Mouse (Mus musculus): ENCODE measurements around the gene Slc38a6.
A peak's percentile ranks its signal among the peaks of the same experiment; 100 is the strongest.

Gene Slc38a6

GRCm38 (mm10) chr12:73286287-73287092, at the start of gene Slc38a6, which contains the start of gene Trmt5:
TSS of gene Slc38a6 (plus strand) at chr12:73286779.
TSS of gene Trmt5 (minus strand) at chr12:73286710.
- DNase-seq (ENCODE audit: low spot score in 2 of 2) = peak; percentile 95 to 96

DNA sequence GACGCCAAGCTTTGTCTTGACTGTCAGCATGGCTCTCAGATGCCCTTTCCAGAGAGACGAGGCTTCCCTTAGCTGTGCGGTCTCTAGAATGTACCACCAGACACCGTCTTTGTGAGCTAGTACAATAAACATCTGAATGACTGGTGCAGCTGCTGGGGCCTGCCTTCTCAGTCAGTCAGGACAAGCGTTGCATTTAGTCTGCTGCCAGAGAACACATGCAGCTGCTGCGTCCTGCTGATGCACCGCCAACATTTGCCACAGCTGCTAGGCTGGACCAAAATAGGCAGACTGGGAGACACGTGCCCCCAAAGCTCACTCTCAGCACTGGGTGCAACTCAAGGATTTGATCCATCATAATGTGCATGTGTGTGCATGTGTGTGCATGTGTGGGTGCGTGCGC, 44.6 kb upstream of the Slc38a6 start:
- DNase-seq (ENCODE audit: low spot score in 2 of 2) = peak; percentile 73 to 84

DNA sequence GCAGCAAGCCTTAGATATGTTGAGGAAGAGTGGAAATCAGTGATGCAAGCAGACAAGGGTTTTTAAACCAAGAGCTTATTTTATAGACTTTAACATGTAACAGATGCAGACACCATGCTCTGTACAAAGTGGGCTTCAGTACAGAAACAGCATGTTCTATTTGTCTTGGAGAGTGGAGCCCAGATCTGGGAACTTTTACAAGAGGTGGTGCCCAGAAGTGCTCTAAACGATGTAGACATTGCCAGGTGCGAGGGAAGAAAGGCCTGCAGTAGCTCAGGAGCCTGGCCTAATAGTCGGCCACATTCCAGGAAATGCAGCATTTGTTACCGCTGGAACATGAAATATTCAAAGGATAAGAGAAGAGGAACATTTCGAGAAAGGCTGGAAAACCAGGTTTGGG, 40.9 kb upstream of the Slc38a6 start:
- no peak for DNase-seq (ENCODE audit: low spot score in 2 of 2)

DNA sequence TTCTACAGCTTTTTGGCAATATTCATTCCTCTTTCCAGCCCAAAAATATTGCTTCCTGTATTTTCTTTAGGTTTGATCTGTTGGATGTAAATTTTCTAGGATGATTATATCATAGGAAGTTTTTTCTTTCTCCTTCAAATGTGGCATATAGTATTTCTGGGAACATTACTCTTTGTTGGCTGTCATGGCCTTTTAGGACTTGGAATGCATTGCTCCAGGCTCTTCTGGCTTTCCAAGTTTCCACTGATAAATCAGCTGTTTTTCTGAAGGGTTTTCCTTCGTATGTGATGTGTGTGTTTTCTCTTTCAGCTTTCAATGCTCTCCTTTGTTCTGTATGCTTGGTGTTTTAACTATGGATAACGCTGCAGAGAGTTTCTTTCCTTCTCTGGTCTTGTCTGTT, 31.6 kb upstream of the Slc38a6 start:
- DNase-seq (ENCODE audit: low spot score in 2 of 2) = no peak

DNA sequence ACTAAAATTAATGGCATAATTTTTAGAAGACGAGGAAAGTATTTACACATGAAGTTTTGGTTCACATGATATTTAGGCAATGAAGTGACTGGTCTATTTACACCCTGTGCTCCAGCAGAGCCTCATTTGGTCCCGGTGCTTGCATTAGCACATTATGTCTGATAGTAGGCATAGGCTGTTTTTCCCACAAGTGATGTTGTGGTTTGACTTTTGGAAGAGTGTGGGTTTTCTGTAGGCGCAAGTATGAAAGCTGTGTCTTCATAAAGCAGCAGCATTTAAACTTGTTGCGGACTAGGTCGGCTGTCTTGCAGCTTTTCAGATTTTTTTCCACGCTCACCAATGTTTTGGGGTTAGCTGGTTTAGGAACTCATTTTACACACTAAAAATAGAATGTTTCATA, 27.3 kb upstream of the Slc38a6 start:
- no peak for DNase-seq (ENCODE audit: low spot score in 2 of 2)

DNA sequence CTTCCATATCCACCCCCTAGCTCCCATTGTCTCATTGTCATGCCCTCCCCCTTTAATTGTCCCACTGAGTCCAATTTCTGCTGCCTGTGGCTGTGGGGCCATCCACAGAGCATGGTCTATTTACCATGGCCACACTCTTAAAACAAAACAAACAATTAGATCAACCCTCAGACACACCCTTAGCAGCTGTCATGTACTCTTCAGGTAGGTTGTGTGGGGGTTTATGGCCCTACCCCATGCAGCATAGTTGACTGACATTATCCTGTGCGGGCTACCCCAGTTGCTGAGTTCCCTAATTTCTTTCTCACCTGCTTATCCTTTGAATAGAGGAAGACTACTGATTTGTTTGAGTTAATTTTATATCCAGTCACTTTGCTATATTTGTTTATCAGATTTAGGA, 26.2 kb upstream of the Slc38a6 start:
- no peak for DNase-seq (ENCODE audit: low spot score in 2 of 2)

- DNase-seq (ENCODE audit: low spot score in 2 of 2) = no peak
Measured at GRCm38 (mm10) chr12:73265381-73265978, 21.1 kb upstream of the Slc38a6 start.

DNA sequence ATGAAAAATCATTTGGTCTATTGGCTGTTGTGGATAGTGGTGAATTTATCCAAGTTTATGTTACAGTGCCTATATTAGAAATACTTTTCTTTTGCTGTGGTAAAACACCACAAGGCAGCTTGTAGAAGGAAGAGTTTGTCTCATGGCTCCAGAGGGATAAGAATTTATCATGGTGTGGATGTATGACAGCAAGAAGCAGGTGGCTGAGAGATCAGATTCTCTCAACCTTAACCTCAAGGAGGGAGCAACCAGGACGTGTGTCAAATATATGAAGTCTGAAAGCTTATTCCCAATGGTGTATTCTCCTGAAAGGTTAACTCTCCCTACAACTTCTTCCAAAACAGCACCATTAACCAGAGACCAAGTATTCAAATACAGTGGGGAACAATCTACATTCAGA, 20.0 kb upstream of the Slc38a6 start:
- no peak for DNase-seq (ENCODE audit: low spot score in 2 of 2)

- DNase-seq (ENCODE audit: low spot score in 2 of 2) = no peak
Measured at GRCm38 (mm10) chr12:73268497-73268896, 18.1 kb upstream of the Slc38a6 start.

DNA sequence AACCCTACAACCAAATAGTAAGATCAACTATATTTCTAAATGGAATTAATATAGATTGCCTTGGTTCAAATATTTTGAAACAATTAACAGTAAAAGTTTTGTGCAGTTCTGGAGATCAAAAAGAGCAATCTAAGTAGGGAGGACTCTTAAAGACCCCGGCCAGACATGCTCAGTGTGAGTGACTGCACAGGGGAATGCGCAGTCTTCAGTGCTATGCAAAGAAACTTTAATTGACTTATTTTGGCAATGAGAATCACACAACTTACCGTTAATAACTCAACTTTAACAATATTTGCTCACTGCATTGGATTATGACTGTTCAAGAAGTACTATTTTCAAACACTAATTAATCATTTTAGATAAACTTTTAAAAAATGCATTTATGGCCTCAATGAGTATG, 17.0 kb upstream of the Slc38a6 start:
- DNase-seq (ENCODE audit: low spot score in 2 of 2) = no peak

GRCm38 (mm10) chr12:73269933-73270332, 16.6 kb upstream of the Slc38a6 start:
- no peak for DNase-seq (ENCODE audit: low spot score in 2 of 2)

DNA sequence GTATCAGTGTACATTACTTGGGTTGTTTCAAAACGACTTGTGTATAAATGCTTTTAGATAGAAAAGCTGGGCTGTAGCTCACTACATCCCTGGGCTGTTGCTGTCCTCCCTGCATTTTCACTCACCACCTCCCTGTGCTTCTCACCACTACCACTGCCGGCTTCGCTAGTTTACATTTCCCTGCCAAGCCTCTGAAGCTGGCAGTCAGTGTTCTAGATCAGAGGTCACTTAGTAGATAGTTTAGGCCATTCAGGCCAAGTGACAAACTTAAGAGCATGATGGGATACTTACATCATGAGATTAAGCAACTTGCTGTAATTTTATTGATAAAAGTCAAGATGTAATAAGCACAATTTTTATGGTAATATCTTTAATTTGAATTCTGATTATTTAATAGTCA, 11.7 kb upstream of the Slc38a6 start:
- no peak for DNase-seq (ENCODE audit: low spot score in 2 of 2)

DNA sequence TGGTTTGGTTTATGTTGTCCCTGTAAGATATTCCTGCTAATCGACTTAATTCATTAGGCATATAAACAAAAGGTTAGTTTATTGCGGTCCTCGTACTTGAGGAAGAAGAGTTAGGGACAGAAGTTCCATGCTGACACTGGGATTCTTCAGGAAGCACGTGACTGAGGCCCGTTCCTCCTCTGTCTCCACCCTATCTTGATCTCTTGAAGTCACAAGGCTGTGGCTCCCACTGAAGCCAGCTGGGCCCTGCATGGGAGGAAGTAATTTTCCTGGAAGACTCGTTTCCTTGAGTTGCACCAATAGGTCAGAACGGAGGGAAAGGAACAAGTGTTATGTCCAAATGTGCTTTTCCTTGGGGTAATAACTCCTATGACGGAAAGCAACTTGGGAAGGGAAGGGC, 1.0 kb downstream of the Slc38a6 start:
- no peak for DNase-seq (ENCODE audit: low spot score in 2 of 2)

DNA sequence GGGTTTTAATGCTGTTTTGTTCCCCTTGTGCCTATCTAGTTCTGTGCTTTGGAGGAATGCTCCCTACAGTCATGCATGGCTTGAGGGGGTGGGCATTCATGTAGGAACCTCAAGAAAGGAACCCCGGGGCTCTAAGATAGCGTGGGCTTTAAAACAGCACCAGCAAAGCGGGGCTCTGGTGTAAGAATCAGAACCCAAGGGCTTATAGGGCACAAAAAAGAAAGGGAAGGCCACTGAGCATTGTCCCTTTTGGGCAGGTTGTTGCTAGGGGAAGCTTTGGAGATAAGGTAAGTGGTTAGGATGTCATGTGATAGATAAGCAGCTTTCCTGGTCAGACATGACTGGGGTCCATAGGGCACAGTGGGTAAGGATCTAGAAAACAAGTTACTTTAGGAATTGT, 2.0 kb downstream of the Slc38a6 start:
- no peak for DNase-seq (ENCODE audit: low spot score in 2 of 2)

- DNase-seq (ENCODE audit: low spot score in 2 of 2) = no peak
Measured at GRCm38 (mm10) chr12:73294884-73295283, 8.3 kb downstream of the Slc38a6 start.

DNA sequence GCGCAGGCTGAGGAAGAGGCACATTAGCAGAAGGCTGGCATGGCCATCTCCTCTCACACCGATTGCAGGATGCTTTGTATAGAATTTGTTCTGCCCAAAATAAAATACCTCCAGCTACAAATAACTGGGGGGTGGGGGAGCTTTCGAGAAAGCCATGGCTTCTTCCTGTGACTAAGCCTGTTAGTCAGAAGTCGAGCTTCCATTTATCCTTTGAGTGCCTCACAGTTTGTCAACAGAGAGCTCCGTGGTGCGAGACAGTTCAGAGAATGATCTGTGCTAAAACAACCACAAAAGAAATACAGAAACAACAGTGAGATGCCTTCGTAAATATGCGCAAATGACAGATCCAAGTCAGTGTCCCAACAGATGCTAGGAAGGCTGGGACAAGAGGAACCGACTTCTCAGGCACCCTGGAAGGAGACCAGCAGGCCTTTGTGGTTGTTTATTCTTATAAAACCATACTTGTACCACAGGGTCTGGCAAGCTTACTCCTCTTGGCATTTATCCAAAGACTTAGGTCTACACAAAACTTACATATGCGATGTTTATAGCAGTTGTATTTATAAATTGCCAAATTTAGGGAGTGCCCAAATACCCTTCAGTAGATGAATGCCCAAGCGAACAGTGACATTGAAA, 9.0 kb downstream of the Slc38a6 start:
- no peak for DNase-seq (ENCODE audit: low spot score in 2 of 2)

DNA sequence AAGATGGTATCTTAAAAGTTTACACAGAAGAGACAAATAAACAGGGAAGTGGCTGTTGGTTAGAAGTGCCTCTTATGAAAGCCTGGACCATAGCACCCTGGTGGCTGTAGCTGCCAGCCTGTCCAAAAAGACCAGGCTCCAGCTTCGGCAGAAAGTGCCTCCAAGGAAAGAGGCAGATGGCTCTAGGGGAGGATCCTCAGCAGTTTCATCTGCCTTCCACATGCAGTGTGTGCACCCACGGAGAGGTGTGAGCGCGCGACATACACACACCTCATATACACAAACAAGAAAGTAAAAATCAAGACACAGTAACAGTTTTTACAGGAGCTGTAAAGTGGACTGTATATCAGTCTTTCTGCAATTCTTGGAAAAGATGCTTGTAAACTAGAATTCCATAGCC, 12.0 kb downstream of the Slc38a6 start:
- no peak for DNase-seq (ENCODE audit: low spot score in 2 of 2)

DNA sequence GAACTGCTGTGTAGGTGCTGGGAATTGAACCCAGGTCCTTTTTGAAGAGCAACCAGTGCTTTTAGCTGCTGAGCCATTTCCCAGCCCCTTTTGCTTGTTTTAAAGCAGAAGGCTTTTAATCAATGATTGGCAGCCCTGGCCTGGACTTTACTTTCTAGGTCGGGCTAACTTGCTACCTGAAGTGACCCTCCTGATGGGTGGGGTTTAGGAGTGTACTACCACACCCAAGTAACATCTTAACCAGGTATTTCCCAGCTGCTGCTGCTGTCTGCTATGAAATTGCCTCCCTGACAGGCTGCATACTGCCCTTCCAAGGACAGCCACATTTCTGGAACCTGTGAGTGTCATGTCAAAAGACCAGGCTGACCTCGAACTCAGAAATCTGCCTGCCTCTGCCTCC, 14.0 kb downstream of the Slc38a6 start:
- DNase-seq (ENCODE audit: low spot score in 2 of 2) = no peak

- DNase-seq (ENCODE audit: low spot score in 2 of 2) = no peak
Measured at GRCm38 (mm10) chr12:73304636-73305035, 18.1 kb downstream of the Slc38a6 start.

- DNase-seq (ENCODE audit: low spot score in 2 of 2) = no peak
Measured at GRCm38 (mm10) chr12:73307750-73308149, 21.2 kb downstream of the Slc38a6 start.

- DNase-seq (ENCODE audit: low spot score in 2 of 2) = no peak
Measured at GRCm38 (mm10) chr12:73308711-73309110, 22.1 kb downstream of the Slc38a6 start.

DNA sequence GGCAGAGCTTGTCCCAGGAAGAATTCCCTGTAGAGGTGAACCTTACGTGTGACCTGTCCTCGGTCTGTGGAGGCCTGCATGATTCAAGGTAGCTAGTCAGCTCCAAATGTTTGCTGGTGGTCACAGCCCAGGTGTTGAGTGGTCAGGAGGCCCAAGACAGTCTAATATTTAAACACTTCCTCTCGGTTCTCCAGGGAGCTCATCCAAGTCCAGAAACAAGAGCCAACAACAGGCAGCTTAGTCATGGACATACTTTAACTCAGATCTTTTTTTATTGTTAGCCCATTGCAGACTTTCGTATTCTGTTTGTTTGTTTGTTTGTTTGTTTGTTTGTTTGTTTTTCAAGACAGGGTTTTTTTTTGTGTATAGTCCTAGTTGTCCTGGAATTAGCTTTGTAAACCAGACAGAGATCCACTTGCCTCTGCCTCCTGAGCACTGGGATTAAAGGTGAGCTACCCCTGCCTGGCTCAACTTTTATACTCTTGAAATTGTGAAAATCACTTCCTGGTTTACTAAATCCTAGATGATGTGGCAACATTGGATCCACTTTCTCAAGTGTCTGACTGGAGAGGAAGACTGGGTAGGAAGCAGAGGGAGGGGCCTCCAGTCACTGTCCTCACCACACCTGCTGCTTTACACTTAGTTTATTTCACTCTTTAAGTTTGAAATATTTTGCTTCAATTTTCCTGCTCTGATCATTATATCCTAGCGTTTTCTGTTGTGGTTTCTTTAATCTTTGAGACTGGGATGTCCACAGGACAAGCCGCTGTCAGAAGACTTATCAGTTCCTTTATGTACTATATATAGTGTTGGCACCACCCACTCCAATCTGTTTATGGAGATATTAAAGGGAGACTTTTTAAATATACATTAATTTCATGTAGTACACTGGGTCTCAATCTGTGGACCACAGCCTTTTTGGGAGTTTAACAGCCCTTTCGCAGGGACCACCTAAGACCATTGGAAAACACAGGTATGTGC, 31.4 kb downstream of the Slc38a6 start:
- DNase-seq (ENCODE audit: low spot score in 2 of 2) = no peak
